Mouse (Mus musculus): ENCODE measurements around the gene Tmem147. TPM values are rescaled to one million over a fixed set of nuclear protein-coding genes. Genes with fewer than 3 reads are reported as not detected.

The Tmem147 gene
- polyA plus RNA-seq (2015; fragmentation: Nextera tagmentation; extraction: Ambion mirVana): 232 and 243 TPM in 2 replicates

- Histone ChIP-seq H3K9me3 (no peaks in the 10 kb centered on the region), H3K4me1 (replicated peaks) (peaks cover 36% of the 10 kb centered on the region), H3K27ac (peak within 1 kb of the TSS; percentile 95), H3K4me2 (peak within 1 kb of the TSS; percentile 75), H3K36me3 (peaks cover 53% of the 10 kb centered on the region), H3K27me3 (no peaks in the 10 kb centered on the region), H3K4me3 (peak within 1 kb of the TSS; percentile 78), H3K9ac (peak within 1 kb of the TSS; percentile 83)
- WGBS: under 1% methylated on average over 60 of the region's 60 CpGs
- peak; percentile 97 for ATAC-seq (ENCODE audit: low FRiP score)
Observed at GRCm38 (mm10) chr7:30729396-30730063, at the start of gene Tmem147. TSS of gene Tmem147 (minus strand) at chr7:30729540.

GRCm38 (mm10) chr7:30777911-30778310 is 48.6 kb upstream of the Tmem147 start:
- Histone ChIP-seq H3K27ac (no peak overlapping the region), H3K9ac (no peak overlapping the region), H3K4me3 (no peak overlapping the region), H3K4me1 (replicated peaks) (no peaks in the 10 kb centered on the region), H3K36me3 (no peaks in the 10 kb centered on the region), H3K27me3 (0 out of 2 replicates have a peak, but pooled peaks cover 2% of the 10 kb centered on the region), H3K9me3 (no peaks in the 10 kb centered on the region), H3K4me2 (no peak overlapping the region)
- ATAC-seq (ENCODE audit: low FRiP score): no peak
- 77% methylated on average over 1 of the region's 1 CpGs for WGBS

GRCm38 (mm10) chr7:30777081-30777579 is 47.8 kb upstream of the Tmem147 start:
- Histone ChIP-seq H3K27me3 (0 out of 2 replicates have a peak, but pooled peaks cover 2% of the 10 kb centered on the region), H3K9me3 (no peaks in the 10 kb centered on the region), H3K4me1 (replicated peaks) (no peaks in the 10 kb centered on the region), H3K4me3 (no peak overlapping the region), H3K36me3 (no peaks in the 10 kb centered on the region), H3K27ac (no peak overlapping the region), H3K4me2 (no peak overlapping the region), H3K9ac (no peak overlapping the region)
- 44% methylated on average over 7 of the region's 7 CpGs for WGBS
- ATAC-seq (ENCODE audit: low FRiP score): no peak

- 0 out of 2 replicates have a peak, but pooled peaks cover 2% of the 10 kb centered on the region for H3K27me3 ChIP-seq
- H3K4me1 ChIP-seq (replicated peaks): no peaks in the 10 kb centered on the region
- no peak overlapping the region for H3K9ac ChIP-seq
- no peak overlapping the region for H3K4me3 ChIP-seq
- no peaks in the 10 kb centered on the region for H3K9me3 ChIP-seq
- 91% methylated on average over 9 of the region's 9 CpGs for WGBS
- ATAC-seq (ENCODE audit: low FRiP score): no peak
- no peak overlapping the region for H3K4me2 ChIP-seq
- no peaks in the 10 kb centered on the region for H3K36me3 ChIP-seq
- H3K27ac ChIP-seq: no peak overlapping the region
Observed at GRCm38 (mm10) chr7:30776104-30776503, 46.8 kb upstream of the Tmem147 start.

GRCm38 (mm10) chr7:30769236-30769635 is 39.9 kb upstream of the Tmem147 start:
- no peak overlapping the region for H3K4me3 ChIP-seq
- no peak overlapping the region for H3K4me2 ChIP-seq
- H3K27me3 ChIP-seq: 0 out of 2 replicates have a peak, but pooled peaks cover 6% of the 10 kb centered on the region
- 45% methylated on average over 9 of the region's 9 CpGs for WGBS
- H3K9ac ChIP-seq: no peak overlapping the region
- ATAC-seq (ENCODE audit: low FRiP score): no peak
- H3K4me1 ChIP-seq (replicated peaks): 0 out of 2 replicates have a peak, but pooled peaks cover 5% of the 10 kb centered on the region
- no peaks in the 10 kb centered on the region for H3K9me3 ChIP-seq
- H3K36me3 ChIP-seq: no peaks in the 10 kb centered on the region
- H3K27ac ChIP-seq: no peak overlapping the region

GRCm38 (mm10) chr7:30766408-30766807 is 37.1 kb upstream of the Tmem147 start:
- WGBS: 89% methylated on average over 4 of the region's 4 CpGs
- Histone ChIP-seq H3K9me3 (no peaks in the 10 kb centered on the region), H3K4me2 (no peak overlapping the region), H3K4me1 (replicated peaks) (0 out of 2 replicates have a peak, but pooled peaks cover 5% of the 10 kb centered on the region), H3K9ac (no peak overlapping the region), H3K4me3 (no peak overlapping the region), H3K36me3 (no peaks in the 10 kb centered on the region), H3K27me3 (0 out of 2 replicates have a peak, but pooled peaks cover 9% of the 10 kb centered on the region), H3K27ac (no peak overlapping the region)
- no peak for ATAC-seq (ENCODE audit: low FRiP score)

GRCm38 (mm10) chr7:30765173-30765572 is 35.8 kb upstream of the Tmem147 start:
- Histone ChIP-seq H3K9me3 (no peaks in the 10 kb centered on the region), H3K4me3 (0 out of 2 replicates have a peak overlapping the region, but pooled peaks have one; percentile 11), H3K9ac (no peak overlapping the region), H3K4me2 (peak overlapping the region; percentile 29), H3K27ac (no peak overlapping the region), H3K4me1 (replicated peaks) (0 out of 2 replicates have a peak, but pooled peaks cover 5% of the 10 kb centered on the region), H3K27me3 (0 out of 2 replicates have a peak, but pooled peaks cover 9% of the 10 kb centered on the region), H3K36me3 (no peaks in the 10 kb centered on the region)
- WGBS: 56% methylated on average over 11 of the region's 11 CpGs
- no peak for ATAC-seq (ENCODE audit: low FRiP score)

- H3K9ac ChIP-seq: no peak within 1 kb of the TSS
- H3K27ac ChIP-seq: no peak within 1 kb of the TSS
- WGBS: 38% methylated on average over 5 of the region's 5 CpGs
- ATAC-seq (ENCODE audit: low FRiP score): no peak
- H3K4me3 ChIP-seq: no peak within 1 kb of the TSS
- no peaks in the 10 kb centered on the region for H3K9me3 ChIP-seq
- H3K36me3 ChIP-seq: no peaks in the 10 kb centered on the region
- H3K27me3 ChIP-seq: 0 out of 2 replicates have a peak, but pooled peaks cover 9% of the 10 kb centered on the region
- H3K4me1 ChIP-seq (replicated peaks): 0 out of 2 replicates have a peak, but pooled peaks cover 5% of the 10 kb centered on the region
- no peak within 1 kb of the TSS for H3K4me2 ChIP-seq
Observed at GRCm38 (mm10) chr7:30763456-30763855, 34.1 kb upstream of the Tmem147 start, which contains the start of gene Dmkn. TSS of gene Dmkn (plus strand) at chr7:30763756.

GRCm38 (mm10) chr7:30761769-30762352 is 32.5 kb upstream of the Tmem147 start:
- H3K4me3 ChIP-seq: no peak overlapping the region
- 76% methylated on average over 4 of the region's 4 CpGs for WGBS
- no peak overlapping the region for H3K27ac ChIP-seq
- no peak overlapping the region for H3K4me2 ChIP-seq
- H3K36me3 ChIP-seq: peaks cover under 1% of the 10 kb centered on the region
- 0 out of 2 replicates have a peak, but pooled peaks cover 5% of the 10 kb centered on the region for H3K4me1 ChIP-seq (replicated peaks)
- H3K27me3 ChIP-seq: 0 out of 2 replicates have a peak, but pooled peaks cover 5% of the 10 kb centered on the region
- no peak for ATAC-seq (ENCODE audit: low FRiP score)
- H3K9ac ChIP-seq: no peak overlapping the region
- no peaks in the 10 kb centered on the region for H3K9me3 ChIP-seq

- H3K9me3 ChIP-seq: 0 out of 2 replicates have a peak, but pooled peaks cover 7% of the 10 kb centered on the region
- no peak overlapping the region for H3K9ac ChIP-seq
- WGBS: 45% methylated on average over 4 of the region's 4 CpGs
- H3K27me3 ChIP-seq: 0 out of 2 replicates have a peak, but pooled peaks cover 1% of the 10 kb centered on the region
- no peaks in the 10 kb centered on the region for H3K4me1 ChIP-seq (replicated peaks)
- H3K4me3 ChIP-seq: no peak overlapping the region
- peaks cover 31% of the 10 kb centered on the region for H3K36me3 ChIP-seq
- H3K4me2 ChIP-seq: no peak overlapping the region
- no peak for ATAC-seq (ENCODE audit: low FRiP score)
- H3K27ac ChIP-seq: no peak overlapping the region
Observed at GRCm38 (mm10) chr7:30758853-30759252, 29.5 kb upstream of the Tmem147 start.

- ATAC-seq (ENCODE audit: low FRiP score): no peak
- Histone ChIP-seq H3K4me1 (replicated peaks) (no peaks in the 10 kb centered on the region), H3K27me3 (no peaks in the 10 kb centered on the region), H3K4me3 (no peak overlapping the region), H3K4me2 (no peak overlapping the region), H3K9me3 (0 out of 2 replicates have a peak, but pooled peaks cover 7% of the 10 kb centered on the region), H3K9ac (no peak overlapping the region), H3K27ac (no peak overlapping the region), H3K36me3 (peaks cover 36% of the 10 kb centered on the region)
- WGBS: 82% methylated on average over 2 of the region's 3 CpGs
Observed at GRCm38 (mm10) chr7:30757001-30757400, 27.7 kb upstream of the Tmem147 start.

GRCm38 (mm10) chr7:30751086-30751669 is 21.8 kb upstream of the Tmem147 start, which contains the start of gene Sbsn:
TSS of gene Sbsn (plus strand) at chr7:30751471.
- no peak for ATAC-seq (ENCODE audit: low FRiP score)
- no peak within 1 kb of the TSS for H3K4me2 ChIP-seq
- no peak within 1 kb of the TSS for H3K9ac ChIP-seq
- WGBS: 68% methylated on average over 5 of the region's 5 CpGs
- no peaks in the 10 kb centered on the region for H3K4me1 ChIP-seq (replicated peaks)
- peaks cover 45% of the 10 kb centered on the region for H3K36me3 ChIP-seq
- no peak within 1 kb of the TSS for H3K4me3 ChIP-seq
- H3K9me3 ChIP-seq: 0 out of 2 replicates have a peak, but pooled peaks cover 7% of the 10 kb centered on the region
- no peaks in the 10 kb centered on the region for H3K27me3 ChIP-seq
- no peak within 1 kb of the TSS for H3K27ac ChIP-seq
